Mouse (Mus musculus) 3T3-L1 (cell line): Measurements from ENCODE around the gene Olfr1188.

Experiments used
- DNase-seq: peaks from one replicate; pipeline ENCODE4 v3.0.0-alpha.2; 2015; ENCODE audit warnings: low read depth, low spot score

Gene Olfr1188

DNA sequence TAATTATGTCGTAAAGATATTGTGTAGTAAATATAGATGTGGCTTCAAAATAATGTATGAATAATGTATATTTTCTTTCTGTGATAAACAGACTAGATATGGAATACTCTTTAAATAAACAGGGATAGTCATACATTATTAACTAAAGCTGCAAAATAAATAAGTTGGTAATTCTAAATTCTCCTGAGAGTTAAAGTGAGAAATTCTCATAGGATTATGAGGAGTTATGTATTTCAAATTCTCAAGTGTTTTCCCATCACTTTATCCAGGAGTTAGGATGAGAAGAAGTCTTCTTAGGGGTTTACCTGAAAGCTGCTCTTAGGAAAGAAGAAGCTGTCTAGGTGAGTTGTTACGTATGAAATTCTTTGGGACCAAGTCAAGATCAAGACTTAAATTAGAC is at the start of gene Olfr1188:
TSS of gene Olfr1188 (plus strand) at position 301 of the 400 bp plus-strand sequence.
- DNase-seq, result no peak

DNA sequence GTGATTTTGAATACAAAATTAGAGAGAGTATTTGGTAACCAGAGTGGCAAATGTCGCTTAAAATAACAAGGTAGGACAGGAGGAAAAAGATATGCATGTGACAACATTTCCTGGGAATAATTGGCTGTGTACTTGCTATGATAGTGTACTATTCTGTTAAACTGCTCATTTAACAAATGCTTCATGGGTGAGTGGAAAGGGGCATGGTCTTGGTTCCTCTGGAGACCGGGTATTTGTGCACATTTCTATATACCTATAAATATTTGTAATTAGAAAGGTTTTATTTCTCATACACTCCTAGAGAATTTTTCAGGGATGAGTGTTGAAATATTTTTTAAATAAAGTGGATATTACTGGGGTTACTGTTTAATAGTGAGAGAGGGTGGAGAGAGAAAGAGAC is 38.5 kb upstream of the Olfr1188 start, which contains the start of gene Olfr1186:
TSS of gene Olfr1186 (plus strand) at position 301 of the 400 bp plus-strand sequence.
- DNase-seq, result no peak

DNA sequence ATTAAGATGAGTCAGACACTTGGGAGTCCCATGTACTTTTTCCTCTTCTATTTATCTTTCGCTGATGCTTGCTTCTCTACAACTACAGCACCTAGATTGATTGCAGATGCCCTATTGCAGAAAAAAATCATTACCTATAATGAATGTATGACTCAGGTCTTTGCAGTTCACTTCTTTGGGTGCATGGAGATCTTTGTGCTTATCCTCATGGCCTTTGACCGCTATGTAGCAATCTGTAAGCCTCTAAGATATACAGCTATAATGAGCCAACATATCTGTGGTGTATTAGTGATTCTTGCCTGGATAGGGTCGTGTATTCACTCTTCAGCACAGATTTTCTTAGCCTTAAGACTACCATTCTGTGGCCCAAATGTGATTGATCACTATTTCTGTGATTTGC is 31.0 kb upstream of the Olfr1188 start:
- DNase-seq, result no peak

DNA sequence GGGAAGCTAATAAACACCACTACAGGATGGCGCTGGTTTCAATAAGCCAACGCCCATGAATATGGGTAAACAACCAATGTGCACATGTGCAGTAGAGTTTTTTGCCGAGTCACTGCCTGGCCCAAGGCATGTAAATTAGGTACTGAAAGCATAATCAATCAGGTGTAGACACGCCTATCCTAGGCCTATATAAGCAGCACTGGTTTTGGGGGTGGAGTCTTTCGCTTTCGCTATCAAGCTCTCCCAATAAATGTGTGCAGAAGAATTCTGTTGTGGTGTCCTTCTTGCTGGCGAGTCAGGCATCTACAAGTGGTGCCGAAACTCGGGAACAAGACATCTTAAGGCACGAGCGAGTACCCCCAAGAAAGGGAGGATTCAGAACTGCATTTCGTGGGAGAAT is 16.0 kb downstream of the Olfr1188 start:
- peak; percentile 54 for DNase-seq

DNA sequence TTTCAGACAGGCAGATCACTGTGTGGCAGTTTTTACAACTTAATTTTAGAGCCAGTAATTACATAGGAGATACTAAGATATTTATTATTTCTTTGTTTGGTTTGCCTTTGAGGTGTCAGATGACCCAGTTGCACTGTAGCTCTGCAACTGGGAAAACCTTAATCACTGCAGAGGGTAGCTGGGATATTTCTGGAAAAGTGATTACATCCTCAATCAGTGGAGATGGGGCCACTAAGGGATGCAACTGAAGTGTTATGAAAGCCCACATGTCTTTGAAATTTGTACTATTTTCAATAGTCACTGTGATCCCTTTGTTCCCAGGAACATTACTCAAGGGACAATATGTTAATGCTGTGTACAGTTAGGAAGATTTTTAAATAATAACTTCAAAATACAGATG is 29.4 kb downstream of the Olfr1188 start, which contains the start of gene Olfr1189:
TSS of gene Olfr1189 (plus strand) at position 301 of the 400 bp plus-strand sequence.
- no peak for DNase-seq
